Mouse (Mus musculus) midbrain, embryonic 10.5 days (tissue): ENCODE data around the gene Notch1. TPM values are rescaled to one million over a fixed set of nuclear protein-coding genes. Genes with fewer than 3 reads are reported as not detected.

Experiments
- DNase-seq: peaks from one replicate; pipeline ENCODE4 v3.0.0-alpha.2; 2017; ENCODE audit warnings: low spot score
- H3K27ac ChIP-seq: fragments of 300-500 bp; sonication (generic); replicated peaks from 2 replicates; pipeline ENCODE4 v1.5.1; 2016; ENCODE audit warnings: mild to moderate bottlenecking
- H3K27me3 ChIP-seq: fragments of 300-500 bp; sonication (generic); 2 replicates; pipeline ENCODE4 v1.6.1; 2016; ENCODE audit warnings: low read depth, mild to moderate bottlenecking; ENCODE audit not compliant: poor library complexity, severe bottlenecking
- H3K36me3 ChIP-seq: fragments of 300-500 bp; sonication (generic); 2 replicates; pipeline ENCODE4 v1.6.1; 2016; ENCODE audit warnings: mild to moderate bottlenecking, moderate library complexity
- H3K4me1 ChIP-seq: fragments of 300-500 bp; sonication (generic); 2 replicates; pipeline ENCODE4 v1.6.1; 2016
- H3K4me3 ChIP-seq: fragments of 300-500 bp; sonication (generic); 2 replicates; pipeline ENCODE4 v1.5.1; 2016; ENCODE audit warnings: mild to moderate bottlenecking, moderate library complexity
- H3K9me3 ChIP-seq: fragments of 300-500 bp; sonication (generic); replicated peaks from 2 replicates; pipeline ENCODE4 v1.6.1; 2016; ENCODE audit warnings: mild to moderate bottlenecking
- WGBS: fragments of 180-500 bp; shearing (Covaris S2); methylation state at CpG from one replicate; pipeline ENCODE4 v1.1.7; 2016; 5-methylcytosine and 5-hydroxymethylcytosine counted together
- polyA plus RNA-seq: library from polyadenylated mRNA; unstranded; fragments of >200 nt; fragmentation: Nextera tagmentation; extraction: Ambion mirVana; gene quantifications from 2 replicates; pipeline ENCODE4 v1.2.1, GENCODE M21; 2016

The Notch1 gene
- polyA plus RNA-seq, 1 experiment from 2014 or later, result 30.1 TPM

- WGBS, result 87% methylated on average over 10 of the region's 10 CpGs
- DNase-seq, result no peak
- H3K27ac ChIP-seq, result peak overlapping the region; percentile 56; the same call in 1 of the 2 replicates
- H3K36me3 ChIP-seq, result peaks cover 85% of the 10 kb centered on the region
- no peaks in the 10 kb centered on the region for H3K27me3 ChIP-seq
- H3K4me1 ChIP-seq, result peaks cover 81% of the 10 kb centered on the region
- no peak overlapping the region for H3K4me3 ChIP-seq
- no peaks in the 10 kb centered on the region for H3K9me3 ChIP-seq
Observed at GRCm38 (mm10) chr2:26481724-26482495, 34.6 kb downstream of the Notch1 start.

- Histone ChIP-seq H3K4me1 (peaks cover 81% of the 10 kb centered on the region), H3K27me3 (no peaks in the 10 kb centered on the region), H3K27ac (no peak overlapping the region), H3K9me3 (no peaks in the 10 kb centered on the region), H3K4me3 (no peak overlapping the region), H3K36me3 (peaks cover 95% of the 10 kb centered on the region)
- WGBS, result 95% methylated on average over 12 of the region's 12 CpGs
- DNase-seq, result no peak
Observed at GRCm38 (mm10) chr2:26480911-26481310, 35.6 kb downstream of the Notch1 start.

- peak; percentile 63 for DNase-seq
- 80% methylated on average over 2 of the region's 2 CpGs for WGBS
- no peaks in the 10 kb centered on the region for H3K9me3 ChIP-seq
- peaks cover 100% of the 10 kb centered on the region for H3K36me3 ChIP-seq
- peak overlapping the region; percentile 77 for H3K27ac ChIP-seq
- H3K4me3 ChIP-seq, result no peak overlapping the region
- H3K27me3 ChIP-seq, result no peaks in the 10 kb centered on the region
- H3K4me1 ChIP-seq, result peaks cover 74% of the 10 kb centered on the region
Observed at GRCm38 (mm10) chr2:26478685-26479205, 37.7 kb downstream of the Notch1 start.

- Histone ChIP-seq H3K36me3 (peaks cover 100% of the 10 kb centered on the region), H3K4me1 (peaks cover 66% of the 10 kb centered on the region), H3K4me3 (no peak overlapping the region), H3K27me3 (no peaks in the 10 kb centered on the region), H3K9me3 (no peaks in the 10 kb centered on the region), H3K27ac (peak overlapping the region; percentile 77; the same call in 1 of the 2 replicates)
- 99% methylated on average over 7 of the region's 7 CpGs for WGBS
- DNase-seq, result no peak
Observed at GRCm38 (mm10) chr2:26477911-26478310, 38.6 kb downstream of the Notch1 start.

GRCm38 (mm10) chr2:26475505-26476430, 40.7 kb downstream of the Notch1 start:
- Histone ChIP-seq H3K27ac (peak overlapping the region; percentile 71), H3K9me3 (no peaks in the 10 kb centered on the region), H3K27me3 (no peaks in the 10 kb centered on the region), H3K4me3 (no peak overlapping the region), H3K4me1 (peaks cover 56% of the 10 kb centered on the region), H3K36me3 (peaks cover 100% of the 10 kb centered on the region)
- 80% methylated on average over 13 of the region's 13 CpGs for WGBS
- DNase-seq, result no peak

- no peak overlapping the region for H3K4me3 ChIP-seq
- peaks cover 50% of the 10 kb centered on the region for H3K4me1 ChIP-seq
- WGBS, result 64% methylated on average over 9 of the region's 9 CpGs
- no peak for DNase-seq
- no peaks in the 10 kb centered on the region for H3K9me3 ChIP-seq
- no peaks in the 10 kb centered on the region for H3K27me3 ChIP-seq
- H3K27ac ChIP-seq, result peak overlapping the region; percentile 71
- H3K36me3 ChIP-seq, result peaks cover 100% of the 10 kb centered on the region
Observed at GRCm38 (mm10) chr2:26474789-26475504, 41.5 kb downstream of the Notch1 start.

- Histone ChIP-seq H3K4me1 (peaks cover 29% of the 10 kb centered on the region), H3K4me3 (no peak overlapping the region), H3K27me3 (no peaks in the 10 kb centered on the region), H3K27ac (no peak overlapping the region), H3K36me3 (peaks cover 100% of the 10 kb centered on the region), H3K9me3 (no peaks in the 10 kb centered on the region)
- WGBS, result 93% methylated on average over 11 of the region's 11 CpGs
- DNase-seq, result no peak
Observed at GRCm38 (mm10) chr2:26472312-26473090, 44.0 kb downstream of the Notch1 start.

- Histone ChIP-seq H3K36me3 (peaks cover 100% of the 10 kb centered on the region), H3K27me3 (no peaks in the 10 kb centered on the region), H3K4me3 (no peak overlapping the region), H3K27ac (no peak overlapping the region), H3K4me1 (peaks cover 24% of the 10 kb centered on the region), H3K9me3 (no peaks in the 10 kb centered on the region)
- DNase-seq, result no peak
- WGBS, result 97% methylated on average over 6 of the region's 6 CpGs
Observed at GRCm38 (mm10) chr2:26471652-26472285, 44.7 kb downstream of the Notch1 start.

GRCm38 (mm10) chr2:26470967-26471366, 45.5 kb downstream of the Notch1 start:
- Histone ChIP-seq H3K4me1 (peaks cover 19% of the 10 kb centered on the region), H3K36me3 (peaks cover 100% of the 10 kb centered on the region), H3K27me3 (no peaks in the 10 kb centered on the region), H3K27ac (no peak overlapping the region), H3K4me3 (no peak overlapping the region), H3K9me3 (no peaks in the 10 kb centered on the region)
- WGBS, result 93% methylated on average over 17 of the region's 17 CpGs
- DNase-seq, result no peak

- Histone ChIP-seq H3K4me1 (peaks cover 7% of the 10 kb centered on the region; the same call in 1 of the 2 replicates), H3K36me3 (peaks cover 100% of the 10 kb centered on the region)
- WGBS, result 95% methylated on average over 15 of the region's 15 CpGs
Observed at GRCm38 (mm10) chr2:26468376-26468775, 48.1 kb downstream of the Notch1 start.

GRCm38 (mm10) chr2:26463412-26463811, 53.1 kb downstream of the Notch1 start:
- peaks cover 100% of the 10 kb centered on the region for H3K36me3 ChIP-seq
- H3K9me3 ChIP-seq, result no peaks in the 10 kb centered on the region
- no peak overlapping the region for H3K4me3 ChIP-seq
- peaks cover 27% of the 10 kb centered on the region for H3K4me1 ChIP-seq
- no peak overlapping the region for H3K27ac ChIP-seq
- no peaks in the 10 kb centered on the region for H3K27me3 ChIP-seq
- DNase-seq, result no peak
- 96% methylated on average over 6 of the region's 6 CpGs for WGBS

More at GRCm38 (mm10) chr2:26468376-26468775, 48.1 kb downstream of the Notch1 start:
- H3K27ac ChIP-seq, result no peak overlapping the region
- no peaks in the 10 kb centered on the region for H3K27me3 ChIP-seq
- no peak overlapping the region for H3K4me3 ChIP-seq
- DNase-seq, result no peak
- H3K9me3 ChIP-seq, result no peaks in the 10 kb centered on the region
